In the genomic region with DNA sequence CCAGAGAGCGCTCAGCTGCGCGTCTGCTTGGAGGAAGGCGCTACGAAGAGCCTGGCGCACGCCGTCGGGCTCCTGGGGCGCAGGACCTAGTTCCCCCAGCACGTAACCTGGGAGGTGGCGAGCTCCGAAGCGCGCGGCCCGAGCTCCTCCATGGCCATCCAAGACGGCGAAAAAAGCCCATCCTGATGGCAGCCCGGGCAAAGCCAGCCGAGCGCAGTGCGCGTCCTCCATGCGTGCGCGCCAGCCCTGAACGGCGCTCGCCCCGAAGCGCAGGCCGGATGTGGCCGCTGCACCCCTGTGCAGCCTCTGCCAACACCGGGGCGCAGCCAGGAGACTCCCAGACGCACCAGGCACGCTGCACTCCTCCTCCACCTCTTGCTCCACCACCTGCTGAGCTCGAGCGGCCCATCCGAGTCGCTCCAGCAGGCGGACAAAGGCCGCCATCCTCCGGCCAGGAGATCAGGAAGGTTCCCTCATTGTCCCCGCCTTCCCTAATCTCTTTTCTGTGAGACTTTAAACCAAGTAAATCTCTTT, we compare ENCODE assay signal across 9 mouse cellular contexts. TPM values are rescaled to one million over a fixed set of nuclear protein-coding genes. Genes with fewer than 3 reads are reported as not detected.
A peak's percentile ranks its signal among the peaks of the same experiment; 100 is the strongest.
DNase-seq lines count a peak whose midpoint lies in the region; ATAC-seq and TF ChIP-seq lines count a peak whose summit lies in the region.
"Had no signal": no experiment of that assay in that cellular context is flagged by ENCODE, and none has a peak within 500 bp of the region (broad histone marks: within the 10 kb centered on the region; RNA-seq: fewer than 3 reads in every experiment).

Gene Ppm1n, minus strand, starts transcription at position 484 of the 534 bp plus-strand sequence.

- H3K4me2 ChIP-seq in heart, embryonic 12.5 days: peak within 1 kb of the TSS; percentile 75
- peak within 1 kb of the TSS; percentile 48 for H3K4me2 ChIP-seq in myocyte (ENCODE audit: low read depth)

- no peak for DNase-seq in heart, postnatal 14 days
- peak; percentile 74 for DNase-seq in induced T-regulatory cell, adult 2 months (ENCODE audit: low read depth)
- DNase-seq in cerebellum, adult 11-12 months: no peak
- no peak for DNase-seq in lung, postnatal 14 days

- no peak for ATAC-seq in heart, embryonic 12.5 days (ENCODE audit: insufficient number of reproducible peaks, low FRiP score)
- no peak for ATAC-seq in erythroblast, adult 5-6 weeks (replicated peaks; ENCODE audit: low FRiP score, poor library complexity, severe bottlenecking)

- H3K4me1 ChIP-seq in heart, embryonic 12.5 days (replicated peaks): peaks cover 21% of the 10 kb centered on the region
- peaks cover 13% of the 10 kb centered on the region for H3K4me1 ChIP-seq in bone marrow macrophage, adult 2 months (ENCODE audit: control insufficient read depth, insufficient read depth, low read length)

- H3K36me3 ChIP-seq in heart, embryonic 12.5 days: no peaks in the 10 kb centered on the region
- H3K36me3 ChIP-seq in myocyte (ENCODE audit: control insufficient read depth, insufficient read depth): no peaks in the 10 kb centered on the region

- peak within 1 kb of the TSS; percentile 43 for H3K4me3 ChIP-seq in heart, embryonic 12.5 days
- peak within 1 kb of the TSS; percentile 55 for H3K4me3 ChIP-seq in bone marrow macrophage, adult 2 months (ENCODE audit: insufficient read depth, low read length)
- no peak within 1 kb of the TSS for H3K4me3 ChIP-seq in myocyte

- peaks cover 5% of the 10 kb centered on the region; the same call in 1 of the 2 replicates for H3K9me3 ChIP-seq in heart, embryonic 12.5 days (replicated peaks)

- H3ac ChIP-seq in myocyte (ENCODE audit: control insufficient read depth, insufficient read length): no peak within 1 kb of the TSS

- H3K9ac ChIP-seq in heart, embryonic 12.5 days: 0 out of 2 replicates have a peak within 1 kb of the TSS, but pooled peaks have one; percentile 55

- under 1% methylated on average over 46 of the region's 46 CpGs for WGBS in heart, embryonic 12.5 days

- no peak for TF ChIP-seq CTCF in bone marrow macrophage, adult 2 months (IDR thresholded peaks at IDR 0.05; ENCODE audit: low read depth, low read length)

- peaks cover 59% of the 10 kb centered on the region for H3K27me3 ChIP-seq in heart, embryonic 12.5 days (replicated peaks)
- H3K27me3 ChIP-seq in myocyte (ENCODE audit: control insufficient read depth, insufficient read depth, insufficient read length): peaks cover 12% of the 10 kb centered on the region

- intact Hi-C loops in heart, postnatal 14 days (cut with DNase I): loop anchor here (5.0 kb wide), 1 partner anchor 102 kb away; the partner anchor contains the start of gene Eml2

- H3K27ac ChIP-seq in heart, embryonic 12.5 days (ENCODE audit: poor library complexity, severe bottlenecking): no peak within 1 kb of the TSS
- H3K27ac ChIP-seq in bone marrow macrophage, adult 2 months (ENCODE audit: insufficient read depth, low read depth, low read length): no peak within 1 kb of the TSS

- no peak for TF ChIP-seq POLR2A in bone marrow macrophage, adult 2 months (IDR thresholded peaks at IDR 0.05; ENCODE audit: borderline replicate concordance, low read depth, low read length)
- peak; percentile 28 for TF ChIP-seq POLR2A in myocyte (IDR thresholded peaks at IDR 0.05; ENCODE audit: insufficient read length, low read depth)

- H3K79me2 ChIP-seq in myocyte (ENCODE audit: control insufficient read depth, insufficient read depth): no peaks in the 10 kb centered on the region

TF ChIP-seq in myocyte, 11 proteins besides CTCF, POLR2A, EP300 and RAD21:
- TF ChIP-seq MAX (IDR thresholded peaks at IDR 0.05; ENCODE audit: low read depth): no peak
- no peak for TF ChIP-seq TCF3 (IDR thresholded peaks at IDR 0.05; ENCODE audit: insufficient read length, low read depth)
- no peak for TF ChIP-seq MYOG (IDR thresholded peaks at IDR 0.05; ENCODE audit: control insufficient read depth in 1 of 3, insufficient read depth in 1 of 3, insufficient read length in 2 of 3, low read depth in 2 of 3)
- TF ChIP-seq MYOD1 (IDR thresholded peaks at IDR 0.05; ENCODE audit: control insufficient read depth in 1 of 3, insufficient read length in 2 of 3, low read depth in 2 of 3): no peak
- no peak for TF ChIP-seq SRF (IDR thresholded peaks at IDR 0.05; ENCODE audit: control insufficient read depth, insufficient read length, low read depth)
- no peak for TF ChIP-seq TCF12 (IDR thresholded peaks at IDR 0.05; ENCODE audit: insufficient read depth, poor library complexity, severe bottlenecking)
- TF ChIP-seq REST (IDR thresholded peaks at IDR 0.05; ENCODE audit: insufficient read depth, insufficient read length): no peak
- TF ChIP-seq CEBPB (IDR thresholded peaks at IDR 0.05; ENCODE audit: insufficient read depth, poor library complexity, severe bottlenecking): no peak
- no peak for TF ChIP-seq POLR2AphosphoS2 (IDR thresholded peaks at IDR 0.05; ENCODE audit: insufficient read length, low read depth)
- no peak for TF ChIP-seq E2F4 (IDR thresholded peaks at IDR 0.05; ENCODE audit: insufficient read depth)
- TF ChIP-seq USF1 (IDR thresholded peaks at IDR 0.05; ENCODE audit: low read depth): no peak

RNA-seq across cellular contexts. Expression of gene Ppm1n, which starts in this region (rescaled TPM):
- polyA plus RNA-seq in heart, embryonic 12.5 days (2016; fragmentation: Nextera tagmentation; extraction: Ambion mirVana): not detected in 2 replicates
- total RNA-seq in heart, postnatal 14 days (2021): not detected
- polyA plus RNA-seq in bone marrow macrophage, adult 2 months (2012; ENCODE audit: insufficient read depth, insufficient read length, missing spikeins): 0.93 and 4.2 TPM in 2 replicates
- polyA plus RNA-seq in myocyte (2012; fragmentation: generic; extraction: Trizol): 0.42 TPM
- total RNA-seq in erythroblast, adult 5-6 weeks (2015; ENCODE audit: low replicate concordance): not detected in 2 replicates
- total RNA-seq in erythroblast, adult 5-6 weeks (2017; ENCODE audit: low replicate concordance): not detected in 2 replicates
- total RNA-seq: hematopoietic stem cell, adult 5-6 weeks had no signal
